Mouse (Mus musculus) heart, postnatal 0 days (tissue): ENCODE measurements at regions not wholly inside any gene's neighbourhood (a gene's known extent, or its start where the extent isn't known, plus 50 kb on each side); places are given as distances from the start of the nearest gene placed in this dataset.

Source experiments
- ATAC-seq: fragments of 200-750 bp; cut with Nextera tagmentation; 2 replicates; pipeline ENCODE4 v1.8.0; 2017; ENCODE audit warnings: low read depth, moderate number of reproducible peaks, moderate library complexity; ENCODE audit not compliant: insufficient read depth
- DNase-seq: peaks from one replicate; pipeline ENCODE4 v3.0.0-alpha.2; 2016; ENCODE audit warnings: low spot score
- H3K27ac ChIP-seq: fragments of 300-500 bp; sonication (generic); 2 replicates; pipeline ENCODE4 v1.5.1; 2014; ENCODE audit warnings: low read depth, mild to moderate bottlenecking
- H3K27me3 ChIP-seq: fragments of 300-500 bp; sonication (generic); 2 replicates; pipeline ENCODE4 v1.6.1; 2014; ENCODE audit warnings: low read length, mixed read lengths; ENCODE audit not compliant: control insufficient read depth, insufficient read depth
- H3K36me3 ChIP-seq: fragments of 300-500 bp; sonication (generic); replicated peaks from 2 replicates; pipeline ENCODE4 v1.6.1; 2014; ENCODE audit warnings: low read length, mixed read lengths; ENCODE audit not compliant: control insufficient read depth, insufficient read depth
- H3K4me1 ChIP-seq: fragments of 300-500 bp; sonication (generic); 2 replicates; pipeline ENCODE4 v1.6.1; 2014; ENCODE audit warnings: antibody characterized with exemption; ENCODE audit not compliant: control insufficient read depth, insufficient read depth
- H3K4me2 ChIP-seq: fragments of 300-500 bp; sonication (generic); 2 replicates; pipeline ENCODE4 v1.6.1; 2014; ENCODE audit warnings: low read depth, mild to moderate bottlenecking, low read length, moderate library complexity
- H3K4me3 ChIP-seq: fragments of 300-500 bp; sonication (generic); 2 replicates; pipeline ENCODE4 v1.5.1; 2014; ENCODE audit warnings: low read depth, low read length
- H3K9ac ChIP-seq: fragments of 300-500 bp; sonication (generic); replicated peaks from 2 replicates; pipeline ENCODE4 v1.6.1; 2014; ENCODE audit warnings: low read depth, low read length, mixed read lengths
- H3K9me3 ChIP-seq: fragments of 300-500 bp; sonication (generic); replicated peaks from 2 replicates; pipeline ENCODE4 v1.6.1; 2016; ENCODE audit warnings: low read length; ENCODE audit not compliant: control insufficient read depth
- CTCF ChIP-seq: IDR thresholded peaks from 2 replicates; pipeline ENCODE4 v1.5.1; 2016; ENCODE audit warnings: antibody characterized with exemption, control low read depth, low read depth
- EP300 ChIP-seq: IDR thresholded peaks from 2 replicates; pipeline ENCODE4 v1.6.1; 2016; ENCODE audit warnings: antibody characterized with exemption, low read depth
- WGBS: fragments of 180-500 bp; shearing (Covaris S2); extraction: QIAGEN DNeasy Blood & Tissue Kit; methylation state at CpG from one replicate; pipeline ENCODE4 v1.1.7; 2014; 5-methylcytosine and 5-hydroxymethylcytosine counted together

GRCm38 (mm10) chr2:144164986-144165821 is 105.3 kb upstream of the Mgme1 start:
- H3K27me3 ChIP-seq = no peaks in the 10 kb centered on the region
- WGBS = under 1% methylated on average over 37 of the region's 37 CpGs
- H3K4me2 ChIP-seq = peak overlapping the region; percentile 74
- peak overlapping the region; percentile 68 for H3K9ac ChIP-seq
- TF ChIP-seq EP300 = peak; percentile 64; the same call in 1 of the 2 replicates
- TF ChIP-seq CTCF = no peak
- peak overlapping the region; percentile 75 for H3K4me3 ChIP-seq
- H3K27ac ChIP-seq = peak overlapping the region; percentile 96
- no peaks in the 10 kb centered on the region for H3K9me3 ChIP-seq
- H3K36me3 ChIP-seq = no peaks in the 10 kb centered on the region
- ATAC-seq (peak; percentile 84), DNase-seq (peak; percentile 89)
- H3K4me1 ChIP-seq = peaks cover 8% of the 10 kb centered on the region

- no peak for DNase-seq
- peaks cover 6% of the 10 kb centered on the region for H3K4me1 ChIP-seq
- H3K27me3 ChIP-seq = no peaks in the 10 kb centered on the region
- H3K36me3 ChIP-seq = no peaks in the 10 kb centered on the region
- ATAC-seq = no peak
- H3K9ac ChIP-seq = peak overlapping the region; percentile 68
- 28% methylated on average over 12 of the region's 12 CpGs for WGBS
- no peaks in the 10 kb centered on the region for H3K9me3 ChIP-seq
- no peak for TF ChIP-seq CTCF
- TF ChIP-seq EP300 = no peak
- H3K27ac ChIP-seq = peak overlapping the region; percentile 96
- peak overlapping the region; percentile 75 for H3K4me3 ChIP-seq
- H3K4me2 ChIP-seq = peak overlapping the region; percentile 74
Measured at GRCm38 (mm10) chr2:144166102-144166750, 104.2 kb upstream of the Mgme1 start.

- Histone ChIP-seq H3K27ac (no peak overlapping the region), H3K9me3 (no peaks in the 10 kb centered on the region), H3K4me3 (no peak overlapping the region), H3K36me3 (no peaks in the 10 kb centered on the region), H3K4me2 (no peak overlapping the region), H3K4me1 (peaks cover 6% of the 10 kb centered on the region), H3K9ac (no peak overlapping the region), H3K27me3 (no peaks in the 10 kb centered on the region)
- WGBS = 61% methylated on average over 4 of the region's 4 CpGs
- TF ChIP-seq CTCF (no peak), EP300 (no peak)
- DNase-seq (no peak), ATAC-seq (no peak)
Measured at GRCm38 (mm10) chr2:144169576-144170178, 100.8 kb upstream of the Mgme1 start.

- Histone ChIP-seq H3K4me2 (peak overlapping the region; percentile 64), H3K9me3 (no peaks in the 10 kb centered on the region), H3K4me3 (peak overlapping the region; percentile 42), H3K4me1 (peaks cover 5% of the 10 kb centered on the region; the same call in 1 of the 2 replicates), H3K9ac (peak overlapping the region; percentile 35; the same call in 1 of the 2 replicates), H3K27ac (no peak overlapping the region), H3K27me3 (no peaks in the 10 kb centered on the region), H3K36me3 (no peaks in the 10 kb centered on the region)
- peak; percentile 80 for ATAC-seq
- TF ChIP-seq CTCF (no peak), EP300 (no peak)
- peak; percentile 73 for DNase-seq
- WGBS = 18% methylated on average over 9 of the region's 9 CpGs
Measured at GRCm38 (mm10) chr2:144172100-144172770, 98.2 kb upstream of the Mgme1 start.
